Mouse (Mus musculus): ENCODE results near the gene Cd63.
A peak's percentile ranks its signal among the peaks of the same experiment; 100 is the strongest.

The Cd63 gene

GRCm38 (mm10) chr10:128904812-128905211, 4.0 kb downstream of the Cd63 start:
- DNase-seq (ENCODE audit: low spot score): no peak

- DNase-seq (ENCODE audit: low spot score): no peak
Measured at GRCm38 (mm10) chr10:128908778-128909448, 8.1 kb downstream of the Cd63 start.

- DNase-seq (ENCODE audit: low spot score): peak; percentile 85
Measured at GRCm38 (mm10) chr10:128909567-128910028, 8.8 kb downstream of the Cd63 start.

GRCm38 (mm10) chr10:128910066-128910841, 9.5 kb downstream of the Cd63 start:
- DNase-seq (ENCODE audit: low spot score): peak; percentile 71

- DNase-seq (ENCODE audit: low spot score): no peak
Measured at GRCm38 (mm10) chr10:128911430-128911829, 10.6 kb downstream of the Cd63 start.

- DNase-seq (ENCODE audit: low spot score): no peak
Measured at GRCm38 (mm10) chr10:128912268-128912667, 11.5 kb downstream of the Cd63 start.

GRCm38 (mm10) chr10:128912791-128913190, 12.0 kb downstream of the Cd63 start:
- DNase-seq (ENCODE audit: low spot score): no peak

- peak; percentile 93 for DNase-seq (ENCODE audit: low spot score)
Measured at GRCm38 (mm10) chr10:128913219-128913618, 12.4 kb downstream of the Cd63 start.

- no peak for DNase-seq (ENCODE audit: low spot score)
Measured at GRCm38 (mm10) chr10:128913696-128914095, 12.9 kb downstream of the Cd63 start.

- no peak for DNase-seq (ENCODE audit: low spot score)
Measured at GRCm38 (mm10) chr10:128915550-128915949, 14.8 kb downstream of the Cd63 start.

- DNase-seq (ENCODE audit: low spot score): no peak
Measured at GRCm38 (mm10) chr10:128916665-128917064, 15.9 kb downstream of the Cd63 start.

- DNase-seq (ENCODE audit: low spot score): no peak
Measured at GRCm38 (mm10) chr10:128917400-128917799, 16.6 kb downstream of the Cd63 start.

GRCm38 (mm10) chr10:128918246-128918645, 17.5 kb downstream of the Cd63 start:
- peak; percentile 53 for DNase-seq (ENCODE audit: low spot score)

- no peak for DNase-seq (ENCODE audit: low spot score)
Measured at GRCm38 (mm10) chr10:128919203-128919631, 18.4 kb downstream of the Cd63 start.

- no peak for DNase-seq (ENCODE audit: low spot score)
Measured at GRCm38 (mm10) chr10:128919966-128920365, 19.2 kb downstream of the Cd63 start.

- no peak for DNase-seq (ENCODE audit: low spot score)
Measured at GRCm38 (mm10) chr10:128920736-128921161, 20.0 kb downstream of the Cd63 start.

GRCm38 (mm10) chr10:128921251-128921650, 20.5 kb downstream of the Cd63 start:
- DNase-seq (ENCODE audit: low spot score): no peak

GRCm38 (mm10) chr10:128921883-128922821, 21.4 kb downstream of the Cd63 start:
- peak; percentile 48 for DNase-seq (ENCODE audit: low spot score)

- DNase-seq (ENCODE audit: low spot score): no peak
Measured at GRCm38 (mm10) chr10:128922822-128923012, 21.9 kb downstream of the Cd63 start, which contains the start of gene Rdh5. TSS of gene Rdh5 (minus strand) at chr10:128922888.

- DNase-seq (ENCODE audit: low spot score): peak; percentile 95
Measured at GRCm38 (mm10) chr10:128923013-128923691, 22.4 kb downstream of the Cd63 start.

GRCm38 (mm10) chr10:128923935-128924334, 23.1 kb downstream of the Cd63 start, which contains the start of gene Bloc1s1:
TSS of gene Bloc1s1 (minus strand) at chr10:128924035.
- no peak for DNase-seq (ENCODE audit: low spot score)

GRCm38 (mm10) chr10:128928356-128928755, 27.6 kb downstream of the Cd63 start:
- no peak for DNase-seq (ENCODE audit: low spot score)

All from layer of hippocampus, adult 11-12 months (tissue).